Mouse (Mus musculus): ENCODE results near the gene Tubgcp2. TPM values are rescaled to one million over a fixed set of nuclear protein-coding genes. Genes with fewer than 3 reads are reported as not detected.

Gene Tubgcp2
- polyA plus RNA-seq, 1 experiment from 2014 or later, result 34.4 TPM

DNA sequence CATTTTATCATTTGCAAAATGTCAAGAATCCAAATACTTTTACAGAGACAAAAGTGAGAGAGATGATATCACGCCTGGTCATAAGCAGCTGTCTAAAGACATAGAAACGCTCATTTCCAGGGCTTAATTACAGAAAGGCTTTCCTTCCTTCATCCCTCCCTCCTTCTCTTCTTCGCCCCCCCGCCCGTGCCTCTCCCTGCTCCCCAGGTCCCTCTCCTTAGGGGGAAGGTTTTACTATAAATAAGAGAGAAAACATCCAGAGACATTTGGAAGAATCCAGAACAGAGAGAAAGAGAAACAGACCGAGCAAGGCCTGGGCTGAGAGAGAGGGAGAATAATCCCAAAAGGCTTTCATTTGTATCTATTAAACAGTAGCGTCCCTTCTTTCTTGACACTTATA is 1.0 kb downstream of the Tubgcp2 start:
- ATAC-seq (replicated peaks; ENCODE audit: low FRiP score, low read depth), result no peak
- Histone ChIP-seq H3K27me3 (ENCODE audit: insufficient read depth, low read length) (no peaks in the 10 kb centered on the region), H3K4me1 (replicated peaks; ENCODE audit: insufficient read depth, low read length) (no peaks in the 10 kb centered on the region; the same call in 1 of the 2 replicates), H3K9me3 (replicated peaks; ENCODE audit: low read length) (no peaks in the 10 kb centered on the region), H3K27ac (no peak overlapping the region), H3K4me2 (ENCODE audit: low read length) (peak overlapping the region; percentile 88), H3K36me3 (ENCODE audit: insufficient read depth, low read length) (peaks cover 25% of the 10 kb centered on the region), H3K4me3 (replicated peaks; ENCODE audit: low read depth, low read length) (peak overlapping the region; percentile 61), H3K9ac (ENCODE audit: low read depth, low read length) (peak overlapping the region; percentile 85)
- no peak for TF ChIP-seq CTCF (IDR thresholded peaks at IDR 0.05; ENCODE audit: low read depth)
- WGBS, result 13% methylated on average over 7 of the region's 7 CpGs
- no peak for DNase-seq (ENCODE audit: low spot score)

DNA sequence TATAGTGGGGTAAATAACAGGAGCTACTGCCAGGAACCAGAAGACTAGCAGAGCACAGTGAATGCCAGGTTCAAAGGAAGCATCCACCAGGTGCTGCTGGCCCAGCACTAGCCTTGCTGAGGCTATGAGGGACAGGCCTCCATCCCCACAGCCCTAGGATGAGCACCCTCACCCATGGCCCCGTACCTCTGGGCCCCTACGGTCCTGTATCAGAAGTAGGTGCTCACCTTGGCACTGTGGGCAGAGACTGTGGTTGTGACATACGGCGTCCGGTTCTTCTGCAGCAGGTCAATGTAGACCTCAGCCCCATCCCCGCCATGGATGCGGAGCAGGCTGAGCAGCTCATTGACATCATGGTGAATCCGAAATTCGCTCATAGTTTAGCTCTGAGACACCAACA is 3.1 kb downstream of the Tubgcp2 start:
- Histone ChIP-seq H3K4me3 (replicated peaks; ENCODE audit: low read depth, low read length) (no peak overlapping the region), H3K27me3 (ENCODE audit: insufficient read depth, low read length) (no peaks in the 10 kb centered on the region), H3K9ac (ENCODE audit: low read depth, low read length) (no peak overlapping the region), H3K4me1 (replicated peaks; ENCODE audit: insufficient read depth, low read length) (no peaks in the 10 kb centered on the region; the same call in 1 of the 2 replicates), H3K4me2 (ENCODE audit: low read length) (no peak overlapping the region), H3K27ac (no peak overlapping the region), H3K36me3 (ENCODE audit: insufficient read depth, low read length) (peaks cover 44% of the 10 kb centered on the region), H3K9me3 (replicated peaks; ENCODE audit: low read length) (no peaks in the 10 kb centered on the region)
- TF ChIP-seq CTCF (IDR thresholded peaks at IDR 0.05; ENCODE audit: low read depth), result no peak
- ATAC-seq (replicated peaks; ENCODE audit: low FRiP score, low read depth) (no peak), DNase-seq (ENCODE audit: low spot score) (no peak)
- 96% methylated on average over 9 of the region's 9 CpGs for WGBS

DNA sequence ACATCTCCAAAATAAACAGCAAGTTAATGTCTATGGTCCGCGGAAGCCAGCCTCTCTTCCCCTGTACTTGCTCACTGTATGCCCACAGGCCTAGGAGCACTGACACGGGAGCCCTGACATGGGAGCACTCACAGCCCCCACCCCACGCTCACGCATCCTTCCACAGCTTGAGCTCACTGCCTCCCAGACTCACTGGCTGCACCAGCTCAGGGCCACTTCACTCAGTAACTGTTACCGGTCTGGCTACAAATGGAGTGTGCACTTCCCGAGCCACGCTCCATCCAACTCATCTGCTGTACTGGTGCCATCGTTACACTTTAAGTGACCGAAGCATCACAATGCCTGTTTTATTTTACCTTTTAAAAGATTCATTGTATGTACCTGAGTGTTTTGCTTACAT is 4.1 kb downstream of the Tubgcp2 start:
- Histone ChIP-seq H3K4me1 (replicated peaks; ENCODE audit: insufficient read depth, low read length) (no peaks in the 10 kb centered on the region; the same call in 1 of the 2 replicates), H3K4me3 (replicated peaks; ENCODE audit: low read depth, low read length) (no peak overlapping the region), H3K36me3 (ENCODE audit: insufficient read depth, low read length) (peaks cover 48% of the 10 kb centered on the region), H3K27ac (no peak overlapping the region), H3K4me2 (ENCODE audit: low read length) (no peak overlapping the region), H3K9me3 (replicated peaks; ENCODE audit: low read length) (no peaks in the 10 kb centered on the region), H3K27me3 (ENCODE audit: insufficient read depth, low read length) (no peaks in the 10 kb centered on the region), H3K9ac (ENCODE audit: low read depth, low read length) (no peak overlapping the region)
- WGBS, result 94% methylated on average over 10 of the region's 10 CpGs
- no peak for TF ChIP-seq CTCF (IDR thresholded peaks at IDR 0.05; ENCODE audit: low read depth)
- no peak for DNase-seq (ENCODE audit: low spot score)
- no peak for ATAC-seq (replicated peaks; ENCODE audit: low FRiP score, low read depth)

DNA sequence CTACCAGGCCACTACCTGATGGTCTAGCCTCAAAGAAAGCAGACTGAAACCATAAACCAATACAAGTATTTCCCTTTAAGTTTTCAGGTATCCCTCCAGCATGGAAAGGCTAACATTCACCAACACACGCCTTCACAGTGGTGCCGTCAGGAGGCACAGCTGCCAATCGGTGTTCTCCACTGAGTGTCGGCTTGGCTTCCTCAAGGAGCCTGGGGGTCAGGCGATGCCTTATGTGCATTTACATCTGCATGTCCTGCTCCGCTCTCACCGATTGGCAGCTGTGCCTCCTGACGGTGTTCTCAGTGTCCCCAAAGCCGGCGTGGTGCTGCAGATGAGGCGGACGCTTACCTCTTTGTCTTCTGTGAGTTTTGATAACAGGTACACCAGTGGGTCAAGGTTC is 4.7 kb downstream of the Tubgcp2 start:
- Histone ChIP-seq H3K4me2 (ENCODE audit: low read length) (no peak overlapping the region), H3K9me3 (replicated peaks; ENCODE audit: low read length) (no peaks in the 10 kb centered on the region), H3K4me1 (replicated peaks; ENCODE audit: insufficient read depth, low read length) (no peaks in the 10 kb centered on the region; the same call in 1 of the 2 replicates), H3K4me3 (replicated peaks; ENCODE audit: low read depth, low read length) (no peak overlapping the region), H3K36me3 (ENCODE audit: insufficient read depth, low read length) (peaks cover 48% of the 10 kb centered on the region), H3K27me3 (ENCODE audit: insufficient read depth, low read length) (no peaks in the 10 kb centered on the region), H3K27ac (no peak overlapping the region), H3K9ac (ENCODE audit: low read depth, low read length) (no peak overlapping the region)
- WGBS, result 92% methylated on average over 12 of the region's 12 CpGs
- no peak for ATAC-seq (replicated peaks; ENCODE audit: low FRiP score, low read depth)
- no peak for TF ChIP-seq CTCF (IDR thresholded peaks at IDR 0.05; ENCODE audit: low read depth)
- DNase-seq (ENCODE audit: low spot score), result no peak

DNA sequence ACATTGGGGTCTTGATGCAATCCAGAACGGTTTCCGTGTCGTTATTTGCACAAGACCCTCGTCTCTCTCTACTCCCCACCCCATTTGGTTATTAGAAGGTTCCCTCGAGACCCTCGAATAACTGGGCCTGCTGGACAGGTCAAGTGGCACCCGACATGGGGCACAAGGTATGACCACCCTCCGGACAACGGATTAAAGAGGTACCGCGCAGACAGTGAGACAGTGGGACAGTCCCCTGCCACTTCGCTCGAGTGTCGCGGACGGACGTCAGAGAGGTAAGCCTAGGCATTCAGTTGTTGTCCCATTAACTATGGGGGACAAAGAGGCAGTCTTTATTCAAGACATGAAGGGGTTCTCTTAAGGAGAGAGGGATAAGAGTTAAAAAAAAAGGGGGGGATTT is 25.1 kb downstream of the Tubgcp2 start:
- Histone ChIP-seq H3K27ac (no peak overlapping the region), H3K9ac (ENCODE audit: low read depth, low read length) (no peak overlapping the region), H3K36me3 (ENCODE audit: insufficient read depth, low read length) (0 out of 2 replicates have a peak, but pooled peaks cover 3% of the 10 kb centered on the region), H3K4me1 (replicated peaks; ENCODE audit: insufficient read depth, low read length) (no peaks in the 10 kb centered on the region), H3K4me2 (ENCODE audit: low read length) (no peak overlapping the region), H3K9me3 (replicated peaks; ENCODE audit: low read length) (no peaks in the 10 kb centered on the region), H3K4me3 (replicated peaks; ENCODE audit: low read depth, low read length) (no peak overlapping the region), H3K27me3 (ENCODE audit: insufficient read depth, low read length) (no peaks in the 10 kb centered on the region)
- DNase-seq (ENCODE audit: low spot score) (no peak), ATAC-seq (replicated peaks; ENCODE audit: low FRiP score, low read depth) (no peak)
- no peak for TF ChIP-seq CTCF (IDR thresholded peaks at IDR 0.05; ENCODE audit: low read depth)
- 97% methylated on average over 17 of the region's 17 CpGs for WGBS

DNA sequence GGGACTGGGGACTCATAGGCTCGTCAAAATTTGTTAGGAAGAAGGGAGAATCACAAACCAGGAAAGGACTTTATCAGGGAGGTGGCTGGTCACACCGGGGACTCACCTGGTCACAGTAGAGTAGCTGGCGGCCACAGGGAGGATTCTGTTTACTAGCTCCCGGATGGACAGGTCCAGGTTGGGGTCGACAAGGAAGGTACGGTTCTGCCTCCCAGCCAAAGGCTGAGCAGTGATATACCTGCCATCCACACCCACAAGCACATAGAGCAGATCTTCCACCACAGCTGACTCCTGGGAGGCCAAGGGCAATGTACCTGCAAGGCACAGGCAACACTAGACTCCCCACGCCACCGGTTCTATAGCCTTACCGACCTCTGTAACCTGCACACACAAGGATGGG is 28.7 kb downstream of the Tubgcp2 start:
- WGBS, result 92% methylated on average over 9 of the region's 9 CpGs
- Histone ChIP-seq H3K27ac (no peak overlapping the region), H3K9ac (ENCODE audit: low read depth, low read length) (no peak overlapping the region), H3K9me3 (replicated peaks; ENCODE audit: low read length) (no peaks in the 10 kb centered on the region), H3K4me3 (replicated peaks; ENCODE audit: low read depth, low read length) (no peak overlapping the region), H3K4me1 (replicated peaks; ENCODE audit: insufficient read depth, low read length) (no peaks in the 10 kb centered on the region), H3K27me3 (ENCODE audit: insufficient read depth, low read length) (no peaks in the 10 kb centered on the region), H3K36me3 (ENCODE audit: insufficient read depth, low read length) (peaks cover 18% of the 10 kb centered on the region), H3K4me2 (ENCODE audit: low read length) (no peak overlapping the region)
- DNase-seq (ENCODE audit: low spot score), result no peak
- ATAC-seq (replicated peaks; ENCODE audit: low FRiP score, low read depth), result no peak
- TF ChIP-seq CTCF (IDR thresholded peaks at IDR 0.05; ENCODE audit: low read depth), result no peak

All from kidney, postnatal 0 days (tissue).